Mouse (Mus musculus) myocyte (in vitro differentiated cells): ENCODE results near the gene Rgs16.

ENCODE experiments used
- POLR2A ChIP-seq: IDR thresholded peaks from one replicate; pipeline ENCODE4 v1.6.1; 2011; ENCODE audit warnings: low read depth, mild to moderate bottlenecking, control low read depth, moderate library complexity; ENCODE audit not compliant: insufficient read length
- TCF12 ChIP-seq: IDR thresholded peaks from one replicate; pipeline ENCODE4 v1.6.1; 2011; ENCODE audit warnings: mild to moderate bottlenecking, control low read depth; ENCODE audit not compliant: poor library complexity, insufficient read depth, severe bottlenecking

DNA sequence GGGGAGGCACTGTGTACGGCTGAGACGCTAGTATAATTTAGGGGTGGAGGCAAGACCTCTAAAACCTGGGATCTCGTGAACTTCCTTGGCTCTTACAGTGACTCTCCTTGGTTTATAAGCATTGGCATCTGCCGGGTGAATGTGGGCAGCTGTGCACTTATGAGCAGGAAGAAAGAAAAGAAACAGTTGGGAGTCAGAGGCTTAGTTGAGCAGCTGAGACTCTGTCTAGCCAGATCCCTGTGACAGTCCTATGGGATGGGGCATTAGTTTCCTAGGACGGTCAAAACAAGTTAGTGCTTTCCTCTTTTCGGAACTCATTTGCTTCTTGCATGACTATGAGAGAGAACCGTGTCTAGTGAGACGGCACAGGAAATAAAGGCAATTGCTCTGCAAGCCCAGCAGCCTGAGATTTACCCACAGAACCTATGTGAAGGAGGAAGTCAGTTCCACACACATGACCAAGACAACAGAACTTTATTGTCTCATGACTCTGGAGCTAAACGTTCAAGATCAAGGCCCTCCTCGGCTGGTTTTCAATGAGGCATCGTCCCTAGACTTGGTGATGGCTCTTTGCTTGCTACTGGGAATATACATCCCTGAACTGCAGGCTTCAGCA lies 39.6 kb upstream of the Rgs16 start:
- TF ChIP-seq TCF12 (peak; percentile 33), POLR2A (no peak)
